Mouse (Mus musculus) G1E (cell line): ENCODE measurements at regions not wholly inside any gene's neighbourhood (a gene's known extent, or its start where the extent isn't known, plus 50 kb on each side); places are given as distances from the start of the nearest gene placed in this dataset.
A peak's percentile ranks its signal among the peaks of the same experiment; 100 is the strongest.

Experiments used
- ATAC-seq: 2 replicates; pipeline ENCODE4 v1.8.0; 2016; ENCODE audit warnings: mild to moderate bottlenecking; ENCODE audit not compliant: insufficient number of reproducible peaks, poor library complexity, low FRiP score, severe bottlenecking; ENCODE audit errors: extremely low read depth
- DNase-seq: peaks from one replicate; pipeline ENCODE4 v3.0.0; 2012; ENCODE audit warnings: low spot score
- H3K27me3 ChIP-seq: 2 replicates; pipeline ENCODE4 v1.6.1; 2012; ENCODE audit warnings: mild to moderate bottlenecking, low read length, inconsistent platforms; ENCODE audit not compliant: insufficient read depth
- H3K36me3 ChIP-seq: replicated peaks from 2 replicates; pipeline ENCODE3; 2012; ENCODE audit warnings: mild to moderate bottlenecking, inconsistent platforms
- H3K4me1 ChIP-seq: 2 replicates; pipeline ENCODE4 v1.6.1; 2012; ENCODE audit warnings: low read depth, low read length, inconsistent platforms, mixed read lengths; ENCODE audit not compliant: insufficient read depth
- H3K4me3 ChIP-seq: 2 replicates; pipeline ENCODE4 v1.5.1; 2012; ENCODE audit warnings: low read depth, mild to moderate bottlenecking, inconsistent platforms, low read length, moderate library complexity, mixed read lengths
- H3K9me3 ChIP-seq: replicated peaks from 2 replicates; pipeline ENCODE4 v1.6.1; 2012; ENCODE audit warnings: inconsistent platforms
- CTCF ChIP-seq: IDR thresholded peaks from 2 replicates; pipeline ENCODE4 v1.5.1; 2012; ENCODE audit warnings: low read depth, low read length, inconsistent platforms, mixed read lengths
- GATA1 ChIP-seq: IDR thresholded peaks from 2 replicates; pipeline ENCODE4 v1.6.1; 2012; ENCODE audit warnings: borderline replicate concordance, low read length, inconsistent platforms, mixed read lengths
- GATA2 ChIP-seq: IDR thresholded peaks from 2 replicates; pipeline ENCODE4 v1.6.1; 2012; ENCODE audit warnings: low read depth, low read length, inconsistent platforms, borderline replicate concordance
- POLR2AphosphoS5 ChIP-seq: IDR thresholded peaks from 2 replicates; pipeline ENCODE4 v1.6.1; 2012; ENCODE audit warnings: low read depth, low read length, inconsistent platforms; ENCODE audit not compliant: insufficient replicate concordance
- TAL1 ChIP-seq: conservative IDR thresholded peaks from 2 replicates; pipeline ENCODE4 v1.6.1; 2012; ENCODE audit warnings: low read depth, low read length, inconsistent platforms, mixed read lengths

DNA sequence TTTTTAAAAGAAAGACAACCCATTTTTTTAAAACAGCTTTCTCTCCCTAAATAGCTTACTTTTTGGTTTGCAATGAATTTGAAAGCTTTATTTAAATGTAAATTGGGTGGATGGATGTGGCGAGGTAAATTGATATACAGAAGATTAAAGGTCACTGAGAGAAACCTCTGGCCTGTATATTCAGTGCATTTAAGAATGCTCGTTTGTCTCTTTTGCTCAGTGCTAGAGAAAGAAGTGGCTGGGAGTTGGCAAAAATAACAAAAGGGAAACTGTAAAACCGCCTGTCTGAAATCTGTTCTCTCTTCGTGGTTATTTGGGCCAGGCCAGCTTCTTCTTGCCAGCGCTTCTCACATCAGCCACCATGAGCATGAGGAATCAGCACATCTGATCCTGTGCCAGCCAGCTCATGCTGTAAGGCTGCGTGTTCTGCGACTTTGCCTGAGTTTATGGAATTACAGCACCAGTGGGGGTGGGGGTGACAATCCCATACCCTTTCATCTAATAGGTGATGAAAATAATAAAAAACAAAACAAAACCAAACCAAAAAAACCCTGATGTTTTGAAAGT, 62.7 kb upstream of the Cul1 start:
- Histone ChIP-seq H3K4me1 (no peaks in the 10 kb centered on the region), H3K9me3 (no peaks in the 10 kb centered on the region), H3K36me3 (no peaks in the 10 kb centered on the region), H3K27me3 (peaks cover 22% of the 10 kb centered on the region), H3K4me3 (no peak overlapping the region)
- TF ChIP-seq POLR2AphosphoS5 (no peak), CTCF (no peak), GATA1 (no peak), GATA2 (no peak), TAL1 (no peak)
- DNase-seq: no peak
- no peak for ATAC-seq

DNA sequence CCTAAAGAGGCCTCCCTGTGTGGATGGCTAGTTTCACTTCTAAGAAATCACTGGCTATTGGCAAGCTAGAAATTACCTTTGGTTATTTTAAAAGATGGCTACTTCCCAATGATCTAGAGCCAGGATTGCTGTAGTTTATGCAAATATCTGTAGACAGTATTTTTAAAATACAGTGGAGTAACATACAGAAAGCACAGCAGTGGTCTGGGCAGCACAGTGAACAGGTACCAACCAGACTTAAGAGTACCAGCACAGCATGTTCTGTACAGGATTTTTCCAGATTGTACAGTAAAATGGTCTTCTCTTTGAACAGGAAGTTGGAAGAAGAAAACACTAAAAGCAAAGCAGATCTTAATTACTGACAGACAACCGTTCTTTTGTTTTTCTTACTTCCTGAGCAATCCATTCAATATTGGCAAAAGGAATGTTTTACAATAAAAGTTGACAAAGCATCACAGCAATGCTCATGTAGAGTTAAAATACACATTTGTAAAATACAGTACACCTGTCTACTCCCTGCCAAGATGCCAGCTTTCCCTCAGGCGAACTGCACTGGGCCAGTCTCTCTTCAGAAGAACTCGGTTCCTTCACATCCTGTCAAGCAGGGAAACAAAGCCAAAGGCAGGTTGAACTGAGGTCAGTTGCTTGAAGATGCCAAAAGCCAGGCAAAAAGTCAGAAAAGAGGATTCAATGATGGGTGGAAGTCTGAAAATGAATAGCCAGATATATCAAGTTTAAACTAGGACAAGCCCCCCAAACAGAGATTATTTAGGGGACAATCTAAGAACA, 62.0 kb upstream of the Cul1 start:
- H3K36me3 ChIP-seq: no peaks in the 10 kb centered on the region
- no peaks in the 10 kb centered on the region for H3K4me1 ChIP-seq
- DNase-seq: no peak
- H3K4me3 ChIP-seq: no peak overlapping the region
- ATAC-seq: no peak
- H3K27me3 ChIP-seq: peaks cover 22% of the 10 kb centered on the region
- H3K9me3 ChIP-seq: no peaks in the 10 kb centered on the region
- TF ChIP-seq POLR2AphosphoS5 (no peak), GATA1 (no peak), CTCF (no peak), TAL1 (no peak), GATA2 (no peak)

DNA sequence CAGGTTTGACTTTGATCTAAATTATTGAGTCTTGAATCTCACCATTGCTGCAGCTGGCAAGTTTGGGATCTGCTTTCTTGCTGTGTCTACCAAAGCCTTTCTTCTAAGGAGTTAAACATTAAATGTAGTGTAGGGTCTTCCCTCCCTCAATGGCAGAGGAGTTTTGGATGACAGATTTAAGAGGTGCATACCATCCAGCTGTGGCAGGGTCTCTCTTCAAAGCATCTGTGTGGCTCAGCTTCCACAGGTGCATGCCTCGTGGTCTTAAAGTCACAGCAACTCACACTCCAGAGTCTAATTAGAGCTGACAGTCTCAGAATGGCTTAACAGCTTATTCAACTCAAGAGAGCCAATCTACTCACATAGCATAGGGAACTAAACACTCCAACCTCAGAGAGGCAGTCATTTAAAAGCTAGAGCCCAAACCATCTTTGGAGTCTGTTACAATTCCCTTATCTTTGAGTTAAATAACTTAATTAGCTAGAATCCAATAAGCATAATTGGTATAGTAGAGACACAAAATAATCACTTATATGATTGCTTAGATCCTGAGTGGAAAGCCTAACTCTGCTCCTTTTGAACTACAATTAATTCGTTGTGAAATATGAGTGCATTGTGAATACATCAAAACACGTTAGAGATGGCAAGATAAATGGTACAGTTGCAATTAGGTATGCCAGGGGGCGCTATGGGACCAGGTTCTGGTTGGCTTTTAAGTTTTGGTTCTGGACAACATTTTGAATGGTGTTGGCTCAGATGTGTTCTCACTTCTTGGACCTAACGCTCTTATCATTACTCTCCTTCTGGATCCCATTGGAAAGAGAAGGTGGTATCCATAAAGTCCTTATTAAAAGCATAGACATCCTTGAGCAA, 57.5 kb upstream of the Cul1 start:
- TF ChIP-seq GATA1 (no peak), CTCF (peak; percentile 33; the same call in 1 of the 2 replicates)
- no peaks in the 10 kb centered on the region for H3K9me3 ChIP-seq
- no peaks in the 10 kb centered on the region for H3K36me3 ChIP-seq
- ATAC-seq: no peak
- peak; percentile 10 for DNase-seq
- no peak overlapping the region for H3K4me3 ChIP-seq
- H3K27me3 ChIP-seq: peaks cover 16% of the 10 kb centered on the region
- no peaks in the 10 kb centered on the region for H3K4me1 ChIP-seq
